Mouse (Mus musculus) R1 (cell line): ENCODE measurements around the gene Car1.
"Not testable (repeated sequence)": the region's sequence is repeated elsewhere in the genome, so short reads cannot be mapped to it uniquely, and the experiment has no call there.

ENCODE experiments used
- DNase-seq: peaks from one replicate; pipeline ENCODE4 v3.0.0-alpha.2; 2018; ENCODE audit warnings: low read depth, low spot score

Car1 gene

GRCm38 (mm10) chr3:14783198-14783597, 25.0 kb downstream of the Car1 start:
- not testable (repeated sequence) for DNase-seq

- not testable (repeated sequence) for DNase-seq
Measured at GRCm38 (mm10) chr3:14782365-14782764, 25.8 kb downstream of the Car1 start.

- no peak for DNase-seq
Measured at GRCm38 (mm10) chr3:14780212-14780611, 28.0 kb downstream of the Car1 start.

- not testable (repeated sequence) for DNase-seq
Measured at GRCm38 (mm10) chr3:14776497-14777162, 31.5 kb downstream of the Car1 start.

GRCm38 (mm10) chr3:14774539-14774938, 33.6 kb downstream of the Car1 start:
- DNase-seq: not testable (repeated sequence)

- DNase-seq: not testable (repeated sequence)
Measured at GRCm38 (mm10) chr3:14772473-14772872, 35.7 kb downstream of the Car1 start.

- no peak for DNase-seq
Measured at GRCm38 (mm10) chr3:14764755-14765566, 43.2 kb downstream of the Car1 start.

- no peak for DNase-seq
Measured at GRCm38 (mm10) chr3:14755716-14756115, 52.5 kb downstream of the Car1 start.

- no peak for DNase-seq
Measured at GRCm38 (mm10) chr3:14746041-14746440, 62.1 kb downstream of the Car1 start.

GRCm38 (mm10) chr3:14738261-14738660, 69.9 kb downstream of the Car1 start:
- no peak for DNase-seq

GRCm38 (mm10) chr3:14727496-14727895, 80.7 kb downstream of the Car1 start:
- not testable (repeated sequence) for DNase-seq

GRCm38 (mm10) chr3:14725462-14725861, 82.7 kb downstream of the Car1 start:
- DNase-seq: not testable (repeated sequence)
